ENCODE assay signal across 13 mouse cellular contexts in the genomic region with DNA sequence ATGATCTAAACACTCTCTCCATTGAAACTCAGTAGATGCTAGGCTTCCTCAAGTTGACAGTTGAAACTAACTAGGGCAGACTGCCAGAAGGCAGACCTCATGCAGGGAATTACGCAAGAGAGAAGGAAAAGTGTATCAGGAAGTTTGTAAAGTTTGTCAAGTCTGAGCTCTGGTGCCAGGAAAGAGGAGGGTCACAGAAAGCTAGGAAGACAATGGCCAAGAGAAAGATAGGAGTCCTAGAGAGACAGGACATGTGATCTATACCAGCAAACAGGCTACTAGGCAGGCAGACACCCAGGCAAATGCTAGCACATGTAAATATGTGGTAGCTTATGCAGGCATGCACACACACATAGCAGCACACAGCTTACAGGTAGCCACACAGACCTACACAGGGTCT. TPM values are rescaled to one million over a fixed set of nuclear protein-coding genes. Genes with fewer than 3 reads are reported as not detected.
DNase-seq lines count a peak whose midpoint lies in the region; ATAC-seq and TF ChIP-seq lines count a peak whose summit lies in the region.
"Had no signal": no experiment of that assay in that cellular context is flagged by ENCODE, and none has a peak within 500 bp of the region (broad histone marks: within the 10 kb centered on the region; RNA-seq: fewer than 3 reads in every experiment).

No protein-coding gene starts in this region.

- H3K27me3 ChIP-seq in liver, adult 2 months (ENCODE audit: control insufficient read depth, insufficient read depth, low read length) = no peaks in the 10 kb centered on the region
- H3K27me3 ChIP-seq in liver, embryonic 12.5 days (replicated peaks) = no peaks in the 10 kb centered on the region
- no peaks in the 10 kb centered on the region for H3K27me3 ChIP-seq in cerebellum, adult 2 months (ENCODE audit: control insufficient read depth, insufficient read depth, low read length)
- H3K27me3 ChIP-seq: embryonic facial prominence, embryonic 12.5 days; neural tube, embryonic 12.5 days had no signal

- H3K9ac ChIP-seq in liver, adult 2 months (ENCODE audit: low read depth, low read length) = no peak overlapping the region
- no peak overlapping the region for H3K9ac ChIP-seq in liver, embryonic 12.5 days
- H3K9ac ChIP-seq: embryonic facial prominence, embryonic 12.5 days; neural tube, embryonic 12.5 days had no signal

- no peaks in the 10 kb centered on the region for H3K9me3 ChIP-seq in liver, embryonic 12.5 days (replicated peaks)
- H3K9me3 ChIP-seq: embryonic facial prominence, embryonic 12.5 days; neural tube, embryonic 12.5 days had no signal

- H3K79me2 ChIP-seq in liver, adult 2 months (ENCODE audit: control insufficient read depth, insufficient read depth, low read length) = peaks cover 6% of the 10 kb centered on the region; the same call in 1 of the 2 replicates

- TF ChIP-seq POLR2A in liver, adult 2 months (IDR thresholded peaks at IDR 0.05; ENCODE audit: extremely low read depth, insufficient read depth, low read length) = no peak
- TF ChIP-seq POLR2A in cerebellum, adult 2 months (IDR thresholded peaks at IDR 0.05; ENCODE audit: borderline replicate concordance, insufficient read depth, low read length) = no peak

- peaks cover 10% of the 10 kb centered on the region for H3K36me3 ChIP-seq in liver, adult 2 months (ENCODE audit: control insufficient read depth, insufficient read depth, low read length)
- H3K36me3 ChIP-seq in liver, embryonic 12.5 days = no peaks in the 10 kb centered on the region
- H3K36me3 ChIP-seq: neural tube, embryonic 12.5 days had no signal

- 9% methylated on average over 1 of the region's 1 CpGs for WGBS in liver, adult 2 months
- WGBS in liver, embryonic 12.5 days (ENCODE audit: insufficient replicate concordance) = 44% methylated on average over 1 of the region's 1 CpGs
- WGBS in cerebellum, adult 2 months = 62% methylated on average over 1 of the region's 1 CpGs

- ATAC-seq in liver, embryonic 12.5 days = no peak
- no peak for ATAC-seq in inflammation-experienced regulatory T-cells, adult 6 months

- H3K4me3 ChIP-seq in liver, adult 2 months (ENCODE audit: insufficient read depth, low read depth, low read length) = no peak overlapping the region
- H3K4me3 ChIP-seq in liver, embryonic 12.5 days = no peak overlapping the region
- H3K4me3 ChIP-seq in cerebellum, adult 2 months (replicated peaks; ENCODE audit: insufficient read depth, low read depth, low read length) = no peak overlapping the region
- H3K4me3 ChIP-seq: embryonic facial prominence, embryonic 12.5 days; gastrocnemius, adult 2 months; neural tube, embryonic 12.5 days had no signal

- no peak overlapping the region for H3K4me2 ChIP-seq in liver, embryonic 12.5 days
- H3K4me2 ChIP-seq: embryonic facial prominence, embryonic 12.5 days; neural tube, embryonic 12.5 days had no signal

- peaks cover 17% of the 10 kb centered on the region for H3K4me1 ChIP-seq in liver, adult 2 months (ENCODE audit: control insufficient read depth, insufficient read depth, low read length)
- H3K4me1 ChIP-seq in liver, embryonic 12.5 days = peaks cover 3% of the 10 kb centered on the region; the same call in 1 of the 2 replicates
- no peaks in the 10 kb centered on the region for H3K4me1 ChIP-seq in cerebellum, adult 2 months (ENCODE audit: control insufficient read depth, insufficient read depth, low read length)
- H3K4me1 ChIP-seq: embryonic facial prominence, embryonic 12.5 days; neural tube, embryonic 12.5 days had no signal

- intact Hi-C loops in heart, postnatal 10 days (cut with DNase I) = no loop called here

- H3K27ac ChIP-seq in liver, adult 2 months (replicated peaks; ENCODE audit: insufficient read depth, low read depth, low read length) = no peak overlapping the region
- H3K27ac ChIP-seq in liver, embryonic 12.5 days = no peak overlapping the region
- H3K27ac ChIP-seq in cerebellum, adult 2 months (ENCODE audit: insufficient read depth, low read length) = no peak overlapping the region
- H3K27ac ChIP-seq: embryonic facial prominence, embryonic 12.5 days; gastrocnemius, adult 2 months; macrophage; neural tube, embryonic 12.5 days had no signal

- no peak for TF ChIP-seq CTCF in liver, adult 2 months (IDR thresholded peaks at IDR 0.05; ENCODE audit: low read depth, low read length)
- no peak for TF ChIP-seq CTCF in cerebellum, adult 2 months (IDR thresholded peaks at IDR 0.05; ENCODE audit: borderline replicate concordance, insufficient read depth, low read depth, low read length)

- DNase-seq in liver, adult 2 months (ENCODE audit: extremely low read depth, low read depth, low spot score) = peak; percentile 70
- DNase-seq in fibroblast of lung, adult 2 months (ENCODE audit: low read depth) = peak; percentile 49
- peak; percentile 22 to 27 for DNase-seq in heart, postnatal 10 days
- DNase-seq in lung, postnatal 14 days = peak; percentile 51
- no peak for DNase-seq in cerebellum, adult 2 months
- no peak for DNase-seq in spleen, adult 12 weeks (ENCODE audit: low spot score)
- DNase-seq: gastrocnemius, adult 2 months; layer of hippocampus, adult 9-11 months had no signal

RNA-seq across cellular contexts. Expression of gene Cyp39a1, which starts 8.0 kb away (rescaled TPM):
- 39.7 and 51.4 TPM in 2 replicates for total RNA-seq in liver, adult 2 months (2014; rRNA removed)
- polyA plus RNA-seq in liver, adult 2 months (2012; rRNA removed) = 9.0 and 9.6 TPM in 2 replicates
- polyA plus RNA-seq in liver, embryonic 12.5 days (2016; fragmentation: Nextera tagmentation; extraction: Ambion mirVana) = 2.6 and 2.8 TPM in 2 replicates
- total RNA-seq in heart, postnatal 10 days (2021) = 10 to 100 TPM in 1 of 2 experiments, 1 to 10 TPM in 1; 8.0 to 10.7 TPM
- 2.4 and 3.2 TPM in 2 replicates for polyA plus RNA-seq in cerebellum, adult 2 months (2012; rRNA removed)
- 1 to 10 TPM in 2 of 3 experiments, under 1 TPM in 1; 0.71 to 1.4 (median 1.2) TPM for polyA plus RNA-seq in inflammation-experienced regulatory T-cells, adult 6 months (2017; shearing (Covaris generic))

RNA-seq across cellular contexts. Expression of gene Slc25a27, which starts 8.2 kb away (rescaled TPM):
- 2.6 and 3.0 TPM in 2 replicates for total RNA-seq in liver, adult 2 months (2014; rRNA removed)
- 0.42 and 1.2 TPM in 2 replicates for polyA plus RNA-seq in liver, adult 2 months (2012; rRNA removed)
- 2.8 and 3.7 TPM in 2 replicates for polyA plus RNA-seq in liver, embryonic 12.5 days (2016; fragmentation: Nextera tagmentation; extraction: Ambion mirVana)
- 1 to 10 TPM; 2.8 to 3.1 TPM for total RNA-seq in heart, postnatal 10 days (2021)
- polyA plus RNA-seq in cerebellum, adult 2 months (2012; rRNA removed) = 53.2 and 57.1 TPM in 2 replicates
- polyA plus RNA-seq in inflammation-experienced regulatory T-cells, adult 6 months (2017; shearing (Covaris generic)) = 1 to 10 TPM; 1.6 to 3.6 (median 2.8) TPM

RNA-seq across cellular contexts. Expression of gene Tdrd6, which starts 45.1 kb away (rescaled TPM):
- total RNA-seq in liver, adult 2 months (2014; rRNA removed) = not detected in 2 replicates
- not detected in 2 replicates for polyA plus RNA-seq in liver, adult 2 months (2012; rRNA removed)
- not detected in 2 replicates for polyA plus RNA-seq in liver, embryonic 12.5 days (2016; fragmentation: Nextera tagmentation; extraction: Ambion mirVana)
- under 1 TPM in 1 of 2 experiments, not detected in 1; 0.05 TPM for total RNA-seq in heart, postnatal 10 days (2021)
- polyA plus RNA-seq in cerebellum, adult 2 months (2012; rRNA removed) = 1.6 and 1.9 TPM in 2 replicates
- polyA plus RNA-seq in inflammation-experienced regulatory T-cells, adult 6 months (2017; shearing (Covaris generic)) = not detected
- polyA plus RNA-seq: macrophage had no signal

Comparison
In these comparisons a context has a peak if more than half of its experiments do, and no peak if none do; other contexts are left out.
1. DNase-seq: peak in liver, adult 2 months (single experiment), fibroblast of lung, adult 2 months (single experiment), heart, postnatal 10 days (2 of 2) and lung, postnatal 14 days (single experiment); none in cerebellum, adult 2 months (0 of 2) and spleen, adult 12 weeks (single experiment).
2. RNA of gene Slc25a27, which starts 8.2 kb away (polyA plus RNA-seq): 53.2 to 57.1 TPM in cerebellum, adult 2 months; 2.8 to 3.7 TPM in liver, embryonic 12.5 days, 1.6 to 3.6 TPM in inflammation-experienced regulatory T-cells, adult 6 months and 0.42 to 1.2 TPM in liver, adult 2 months; every median in the first group is over 10 times any median in the second.